Mouse (Mus musculus) stomach, postnatal 0 days (tissue): Measurements from ENCODE around the gene Usp17ld. TPM values are rescaled to one million over a fixed set of nuclear protein-coding genes. Genes with fewer than 3 reads are reported as not detected.
"Not testable (repeated sequence)": the region's sequence is repeated elsewhere in the genome, so short reads cannot be mapped to it uniquely, and the experiment has no call there.

ENCODE experiments used
- ATAC-seq: fragments of 200-750 bp; cut with Nextera tagmentation; 2 replicates; pipeline ENCODE4 v1.8.0; 2017; ENCODE audit not compliant: low FRiP score, low TSS enrichment
- DNase-seq: peaks from one replicate; pipeline ENCODE4 v3.0.0-alpha.2; 2016; ENCODE audit warnings: low spot score
- H3K27ac ChIP-seq: fragments of 300-500 bp; sonication (generic); replicated peaks from 2 replicates; pipeline ENCODE4 v1.5.1; 2014; ENCODE audit warnings: mild to moderate bottlenecking, control low read depth
- H3K27me3 ChIP-seq: fragments of 300-500 bp; sonication (generic); 2 replicates; pipeline ENCODE4 v1.6.1; 2014; ENCODE audit warnings: low read length; ENCODE audit not compliant: control insufficient read depth, insufficient read depth
- H3K36me3 ChIP-seq: fragments of 300-500 bp; sonication (generic); 2 replicates; pipeline ENCODE4 v1.6.1; 2014; ENCODE audit warnings: low read length, mixed read lengths; ENCODE audit not compliant: control insufficient read depth, insufficient read depth
- H3K4me1 ChIP-seq: fragments of 300-500 bp; sonication (generic); replicated peaks from 2 replicates; pipeline ENCODE4 v1.6.1; 2014; ENCODE audit warnings: antibody characterized with exemption; ENCODE audit not compliant: control insufficient read depth, insufficient read depth
- H3K4me2 ChIP-seq: fragments of 300-500 bp; sonication (generic); replicated peaks from 2 replicates; pipeline ENCODE4 v1.6.1; 2014; ENCODE audit warnings: low read depth, mild to moderate bottlenecking, control low read depth, moderate library complexity
- H3K4me3 ChIP-seq: fragments of 300-500 bp; sonication (generic); 2 replicates; pipeline ENCODE4 v1.5.1; 2014; ENCODE audit warnings: low read depth, low read length, control low read depth
- H3K9ac ChIP-seq: fragments of 300-500 bp; sonication (generic); 2 replicates; pipeline ENCODE4 v1.6.1; 2014; ENCODE audit warnings: mild to moderate bottlenecking, low read length, control low read depth, mixed read lengths
- H3K9me3 ChIP-seq: fragments of 300-500 bp; sonication (generic); 2 replicates; pipeline ENCODE4 v1.6.1; 2016; ENCODE audit warnings: low read length; ENCODE audit not compliant: control insufficient read depth
- CTCF ChIP-seq: IDR thresholded peaks from 2 replicates; pipeline ENCODE4 v1.5.1; 2016; ENCODE audit warnings: antibody characterized with exemption, low read depth, mild to moderate bottlenecking, moderate library complexity
- EP300 ChIP-seq: optimal IDR thresholded peaks from 2 replicates; pipeline ENCODE3; 2016; ENCODE audit warnings: antibody characterized with exemption
- WGBS: fragments of 180-500 bp; shearing (Covaris S2); extraction: QIAGEN DNeasy Blood & Tissue Kit; methylation state at CpG from one replicate; pipeline ENCODE4 v1.1.7; 2014; 5-methylcytosine and 5-hydroxymethylcytosine counted together
- microRNA-seq: library from miRNA; unstranded; fragments of <30 nt; microRNA quantifications from one replicate; pipeline ENCODE4, GENCODE M21; 2016
- polyA plus RNA-seq: library from polyadenylated mRNA; unstranded; fragments of >200 nt; fragmentation: Nextera tagmentation; extraction: Ambion mirVana; gene quantifications from 2 replicates; pipeline ENCODE4 v1.2.1, GENCODE M21; 2015

Gene Usp17ld
- not detected in 2 replicates for polyA plus RNA-seq

- not testable (repeated sequence) for ATAC-seq, H3K9ac ChIP-seq, H3K4me2 ChIP-seq, H3K4me3 ChIP-seq, H3K36me3 ChIP-seq, DNase-seq, H3K27ac ChIP-seq, H3K27me3 ChIP-seq, H3K4me1 ChIP-seq, H3K9me3 ChIP-seq
Observed at GRCm38 (mm10) chr7:103252405-103252804, at the start of gene Usp17ld. Gene Usp17ld (minus strand): TSS chr7:103252505.

GRCm38 (mm10) chr7:103216696-103217095 is 35.6 kb downstream of the Usp17ld start, which contains the start of gene Olfr594:
Gene Olfr594 (plus strand): TSS chr7:103216996.
- Histone ChIP-seq H3K36me3 (no peaks in the 10 kb centered on the region), H3K27me3 (no peaks in the 10 kb centered on the region), H3K9me3 (no peaks in the 10 kb centered on the region), H3K9ac (no peak within 1 kb of the TSS), H3K4me3 (no peak within 1 kb of the TSS), H3K4me1 (no peaks in the 10 kb centered on the region), H3K27ac (no peak within 1 kb of the TSS), H3K4me2 (no peak within 1 kb of the TSS)
- DNase-seq: no peak
- TF ChIP-seq CTCF (no peak), EP300 (no peak)
- ATAC-seq: no peak

- H3K27ac ChIP-seq, H3K4me1 ChIP-seq, H3K9me3 ChIP-seq, H3K4me3 ChIP-seq, H3K9ac ChIP-seq, H3K27me3 ChIP-seq, H3K36me3 ChIP-seq, H3K4me2 ChIP-seq, ATAC-seq, DNase-seq: not testable (repeated sequence)
- WGBS: 85% methylated on average over 5 of the region's 5 CpGs
Observed at GRCm38 (mm10) chr7:103212050-103212449, 40.3 kb downstream of the Usp17ld start.

DNA sequence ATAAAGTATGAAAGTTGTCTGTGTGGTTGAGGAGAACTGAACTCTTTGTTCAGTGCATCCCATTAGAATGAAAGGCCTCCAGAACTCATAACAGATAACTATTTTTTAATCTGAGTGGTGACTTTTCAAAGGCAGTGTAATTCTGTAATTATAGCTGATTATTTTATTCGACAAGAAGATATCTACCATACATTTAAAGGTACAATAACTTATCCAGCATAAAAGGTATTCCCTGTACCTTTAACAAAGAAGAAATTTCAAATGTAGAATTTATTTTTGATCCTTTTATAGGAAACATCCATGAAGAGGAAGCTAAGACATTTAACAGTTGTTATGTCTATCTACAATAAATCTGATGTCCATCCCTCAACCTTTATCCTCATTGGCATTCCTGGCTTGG is 40.7 kb downstream of the Usp17ld start, which contains the start of gene Olfr593:
Gene Olfr593 (plus strand): TSS at position 301 of the 400 bp plus-strand sequence.
- H3K4me1 ChIP-seq: no peaks in the 10 kb centered on the region
- 71% methylated on average over 1 of the region's 1 CpGs for WGBS

More for the DNA sequence above, 40.7 kb downstream of the Usp17ld start, which contains the start of gene Olfr593:
- DNase-seq (no peak), ATAC-seq (no peak)
- no peaks in the 10 kb centered on the region for H3K9me3 ChIP-seq
- H3K27ac ChIP-seq: no peak within 1 kb of the TSS
- no peak within 1 kb of the TSS for H3K4me2 ChIP-seq
- H3K9ac ChIP-seq: no peak within 1 kb of the TSS
- no peak for TF ChIP-seq CTCF
- TF ChIP-seq EP300: no peak
- H3K36me3 ChIP-seq: no peaks in the 10 kb centered on the region
- H3K27me3 ChIP-seq: no peaks in the 10 kb centered on the region
- no peak within 1 kb of the TSS for H3K4me3 ChIP-seq

Small RNAs within 50 kb of the gene (microRNA-seq; reads per million reads assigned to microRNA genes)
- not detected for gene Gm23550
- not detected for gene Gm25171

Other genes with a start within 250 kb of the Usp17ld start
- gene Olfr582, start 214.5 kb downstream of the Usp17ld start, polyA plus RNA-seq: not detected in 2 replicates
- gene Olfr583, start 201.2 kb downstream of the Usp17ld start, polyA plus RNA-seq: not detected in 2 replicates
- gene Olfr584, start 170.6 kb downstream of the Usp17ld start, polyA plus RNA-seq: not detected in 2 replicates
- not detected in 2 replicates for gene Olfr585, start 154.8 kb downstream of the Usp17ld start, polyA plus RNA-seq
- gene Olfr586, start 126.9 kb downstream of the Usp17ld start, polyA plus RNA-seq: 0.04 TPM in 1 of 2 replicates, not detected in the other
- not detected in 2 replicates for gene Olfr588-ps1, start 111.6 kb downstream of the Usp17ld start, polyA plus RNA-seq
- not detected in 2 replicates for gene Olfr589, start 96.1 kb downstream of the Usp17ld start, polyA plus RNA-seq
- gene Olfr591, start 74.2 kb downstream of the Usp17ld start, polyA plus RNA-seq: not detected in 2 replicates
- 0.04 TPM in 1 of 2 replicates, not detected in the other for gene Olfr592, start 67.7 kb downstream of the Usp17ld start, polyA plus RNA-seq
- not detected in 2 replicates for gene Olfr593, start 40.6 kb downstream of the Usp17ld start, polyA plus RNA-seq
- gene Olfr594, start 35.5 kb downstream of the Usp17ld start, polyA plus RNA-seq: not detected in 2 replicates
- not detected in 2 replicates for gene Olfr596, start 53.1 kb upstream of the Usp17ld start, polyA plus RNA-seq
- gene Olfr597, start 63.8 kb upstream of the Usp17ld start, polyA plus RNA-seq: not detected in 2 replicates
- gene Olfr598, start 71.1 kb upstream of the Usp17ld start, polyA plus RNA-seq: not detected in 2 replicates
- not detected in 2 replicates for gene Olfr599, start 83.4 kb upstream of the Usp17ld start, polyA plus RNA-seq
- not detected in 2 replicates for gene Olfr600, start 97.2 kb upstream of the Usp17ld start, polyA plus RNA-seq
- gene Olfr601, start 110.2 kb upstream of the Usp17ld start, polyA plus RNA-seq: not detected in 2 replicates
- gene Olfr603, start 133.7 kb upstream of the Usp17ld start, polyA plus RNA-seq: not detected in 2 replicates
- gene Usp17lc, start 162.6 kb upstream of the Usp17ld start, polyA plus RNA-seq: not detected in 2 replicates
- not detected in 2 replicates for gene Olfr605, start 192.9 kb upstream of the Usp17ld start, polyA plus RNA-seq
- gene Olfr606, start 196.5 kb upstream of the Usp17ld start, polyA plus RNA-seq: not detected in 2 replicates
- gene Olfr607, start 211.6 kb upstream of the Usp17ld start, polyA plus RNA-seq: not detected in 2 replicates
- not detected in 2 replicates for gene Olfr608, start 217.4 kb upstream of the Usp17ld start, polyA plus RNA-seq
- not detected in 2 replicates for gene Olfr609, start 245.6 kb upstream of the Usp17ld start, polyA plus RNA-seq